Mouse (Mus musculus) layer of hippocampus, adult 9-10 months (tissue): ENCODE results near the gene Slc39a11.

ENCODE experiments used
- DNase-seq: peaks from one replicate; pipeline ENCODE4 v3.0.0; 2022; ENCODE audit warnings: low spot score

Slc39a11 gene

DNA sequence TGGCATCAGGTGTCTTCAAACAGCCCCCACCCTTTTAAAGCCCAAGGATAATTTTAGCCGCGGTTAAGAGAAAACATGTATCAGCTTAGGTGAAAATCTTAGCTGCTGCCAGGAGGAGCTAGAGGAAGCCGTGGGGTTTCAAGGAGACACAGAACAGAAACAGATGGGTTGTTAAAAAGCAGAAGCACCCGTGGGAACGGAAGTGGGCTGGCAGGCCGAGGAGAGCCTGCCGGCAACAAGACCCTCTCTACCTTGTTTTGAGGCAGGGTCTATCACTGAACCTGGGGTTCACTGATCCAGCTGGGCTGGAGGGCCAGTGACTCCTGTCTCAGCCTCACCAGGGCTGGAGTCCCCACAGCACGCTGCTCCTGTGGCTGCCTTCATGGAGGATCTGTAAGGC is 310.1 kb downstream of the Slc39a11 start:
- no peak for DNase-seq

GRCm38 (mm10) chr11:113338581-113338980 is 311.3 kb downstream of the Slc39a11 start:
- no peak for DNase-seq

- no peak for DNase-seq
Measured at GRCm38 (mm10) chr11:113335706-113336105, 314.2 kb downstream of the Slc39a11 start.

DNA sequence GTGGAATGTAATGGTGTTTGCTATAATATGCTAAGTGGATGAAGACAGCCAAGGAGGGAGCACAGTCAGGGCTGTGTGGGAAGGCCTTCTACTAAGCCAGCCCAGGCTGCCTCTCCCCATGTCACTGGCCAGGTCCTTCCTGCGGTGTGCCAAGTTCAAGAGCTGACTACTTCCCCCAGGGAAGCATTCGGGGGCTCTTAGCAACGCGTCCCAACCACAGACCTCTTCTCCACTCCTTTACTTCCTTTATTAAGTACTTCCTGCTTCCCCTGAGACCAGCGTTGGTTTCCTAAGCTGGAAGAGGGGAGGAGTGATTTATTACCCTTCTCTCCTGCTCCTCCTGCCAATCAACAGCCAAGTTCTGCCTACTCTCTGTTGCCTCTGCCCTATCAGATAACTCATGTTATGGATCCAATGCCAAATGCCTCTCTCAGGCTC is 315.4 kb downstream of the Slc39a11 start:
- DNase-seq: no peak

DNA sequence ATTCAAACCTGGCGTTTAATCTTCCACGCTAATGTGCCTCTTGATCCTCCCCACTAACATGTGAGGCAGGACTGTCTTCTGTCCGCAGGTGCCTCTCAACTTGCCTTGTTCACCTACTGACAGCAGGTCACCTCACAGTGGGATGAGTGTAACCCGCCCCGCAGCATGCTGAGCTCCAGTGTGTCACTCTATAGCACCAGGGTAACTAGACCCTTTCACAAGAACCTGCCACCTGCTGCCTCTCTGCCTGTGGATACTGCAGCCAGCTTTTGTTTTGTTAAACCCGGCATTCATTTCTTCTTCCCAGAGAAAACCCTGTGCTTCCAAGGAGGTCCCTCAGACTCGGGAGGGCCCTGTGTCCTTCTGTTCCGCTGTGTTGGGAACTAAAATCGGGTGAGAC is 316.3 kb downstream of the Slc39a11 start:
- no peak for DNase-seq

GRCm38 (mm10) chr11:113330061-113330591 is 319.8 kb downstream of the Slc39a11 start:
- DNase-seq: no peak

DNA sequence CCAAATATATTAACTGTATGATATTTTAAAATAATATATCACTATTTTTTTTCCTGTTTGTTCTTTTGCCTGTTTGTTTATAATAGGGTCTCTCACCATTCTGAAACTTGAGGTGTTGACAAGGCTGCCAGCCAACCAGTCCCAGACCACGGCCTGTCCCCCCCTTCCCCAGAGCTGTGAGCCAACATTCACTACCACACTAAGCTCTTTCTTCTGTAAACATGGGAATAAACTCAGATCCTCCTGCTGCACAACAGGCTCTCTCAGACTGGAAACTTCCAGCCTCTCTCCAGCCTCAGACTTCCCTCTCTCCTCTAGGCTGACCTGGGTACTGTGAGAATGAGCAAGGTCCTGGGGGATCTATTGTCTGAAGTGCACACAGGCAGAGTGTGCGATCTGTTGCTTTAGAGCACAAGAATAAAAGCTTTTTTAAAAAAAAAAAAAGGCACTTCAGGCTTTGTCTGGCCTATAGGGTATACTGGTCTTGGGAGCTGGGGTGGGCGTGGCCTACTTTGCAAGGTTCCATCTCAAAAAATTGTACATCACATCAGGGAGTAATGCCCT is 322.3 kb downstream of the Slc39a11 start:
- DNase-seq: no peak

DNA sequence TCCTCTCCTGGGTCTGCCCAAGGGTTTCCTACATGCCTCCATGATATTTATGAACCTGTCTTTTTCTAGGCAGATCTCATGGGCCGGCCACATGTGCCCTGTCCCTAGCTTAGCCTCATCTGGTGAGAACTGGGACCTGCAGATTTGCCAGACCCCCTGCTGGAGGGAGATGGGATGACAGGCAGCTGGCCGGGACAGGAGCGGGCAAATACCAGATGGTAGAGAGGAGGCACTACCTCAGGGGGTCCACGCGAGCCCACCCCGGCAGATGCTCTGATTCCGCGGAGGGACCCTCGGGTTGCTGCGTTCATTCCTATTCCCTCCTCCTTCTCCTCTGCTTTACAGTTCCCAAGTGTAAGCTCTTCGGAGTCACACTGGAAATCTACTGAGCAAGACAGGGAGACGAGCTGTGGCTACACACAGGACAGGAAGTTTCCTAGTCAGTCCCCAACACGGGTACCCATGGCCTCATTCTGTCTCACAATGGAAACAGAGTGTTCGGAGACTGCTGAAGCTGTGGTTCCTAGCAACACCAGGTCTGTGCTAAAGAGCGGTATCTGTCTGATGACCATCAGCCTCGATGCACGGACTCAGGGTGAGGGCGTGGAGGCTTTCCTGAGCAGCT is 323.4 kb downstream of the Slc39a11 start:
- DNase-seq: peak; percentile 37

DNA sequence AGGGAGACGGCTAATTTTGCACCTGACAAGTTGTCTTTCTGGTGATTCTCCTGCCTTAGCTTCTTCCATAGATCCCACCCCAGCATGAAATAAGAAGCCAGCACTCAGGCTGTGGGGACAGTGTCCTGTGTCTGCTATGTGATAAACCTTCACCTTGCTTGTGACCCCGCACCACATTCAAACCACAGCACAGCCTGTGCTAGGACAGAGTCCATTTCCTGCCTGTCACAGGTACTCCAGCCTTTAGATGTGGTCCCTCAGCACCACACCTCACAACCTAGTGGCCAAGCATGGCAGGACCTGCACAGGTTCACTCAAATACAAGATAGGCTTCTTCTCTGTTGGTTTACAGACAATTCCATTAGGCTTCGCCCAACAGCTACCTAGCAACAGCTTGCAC is 328.3 kb downstream of the Slc39a11 start:
- no peak for DNase-seq

- DNase-seq: no peak
Measured at GRCm38 (mm10) chr11:113309265-113309951, 340.5 kb downstream of the Slc39a11 start.

GRCm38 (mm10) chr11:113308256-113308941 is 341.5 kb downstream of the Slc39a11 start:
- DNase-seq: no peak

GRCm38 (mm10) chr11:113303204-113303603 is 346.7 kb downstream of the Slc39a11 start:
- no peak for DNase-seq

DNA sequence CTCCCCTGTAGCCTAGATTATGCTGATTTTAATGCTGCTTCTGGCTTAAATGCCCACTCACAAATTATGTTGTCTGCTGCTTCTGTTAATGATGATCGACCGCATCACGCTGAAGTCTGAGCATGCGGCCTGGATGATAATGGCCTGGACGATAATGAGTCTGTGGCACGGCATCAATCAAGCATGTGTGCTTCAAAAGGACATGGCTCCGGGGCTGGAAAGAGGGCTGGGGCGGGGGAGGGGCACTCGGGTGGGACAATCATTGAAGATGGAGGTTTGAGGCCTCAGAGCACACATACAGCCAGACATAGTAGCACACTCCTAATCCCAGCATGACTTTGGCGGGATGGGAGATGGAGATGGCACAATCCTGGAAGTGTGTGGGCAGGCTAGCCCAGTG is 350.4 kb downstream of the Slc39a11 start:
- DNase-seq: no peak

DNA sequence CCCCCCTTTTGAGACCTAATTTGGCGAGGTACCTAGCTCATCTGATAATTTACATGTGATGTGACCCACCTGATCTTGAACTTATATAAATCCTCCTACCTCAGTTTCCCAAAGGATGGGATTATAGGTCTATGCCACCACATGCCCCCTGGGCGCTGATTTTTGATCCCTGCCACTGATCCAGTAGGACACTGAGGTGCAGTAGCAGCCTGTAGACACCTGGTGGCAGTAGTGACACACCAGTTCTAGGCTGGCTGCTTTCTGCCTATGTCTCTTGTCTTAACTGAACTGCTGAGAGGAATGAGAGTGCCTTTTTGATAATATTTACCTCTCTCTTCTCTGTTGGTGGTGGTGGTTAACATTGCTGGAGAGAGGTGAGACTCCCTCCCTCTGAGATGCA is 352.1 kb downstream of the Slc39a11 start:
- peak; percentile 84 for DNase-seq

DNA sequence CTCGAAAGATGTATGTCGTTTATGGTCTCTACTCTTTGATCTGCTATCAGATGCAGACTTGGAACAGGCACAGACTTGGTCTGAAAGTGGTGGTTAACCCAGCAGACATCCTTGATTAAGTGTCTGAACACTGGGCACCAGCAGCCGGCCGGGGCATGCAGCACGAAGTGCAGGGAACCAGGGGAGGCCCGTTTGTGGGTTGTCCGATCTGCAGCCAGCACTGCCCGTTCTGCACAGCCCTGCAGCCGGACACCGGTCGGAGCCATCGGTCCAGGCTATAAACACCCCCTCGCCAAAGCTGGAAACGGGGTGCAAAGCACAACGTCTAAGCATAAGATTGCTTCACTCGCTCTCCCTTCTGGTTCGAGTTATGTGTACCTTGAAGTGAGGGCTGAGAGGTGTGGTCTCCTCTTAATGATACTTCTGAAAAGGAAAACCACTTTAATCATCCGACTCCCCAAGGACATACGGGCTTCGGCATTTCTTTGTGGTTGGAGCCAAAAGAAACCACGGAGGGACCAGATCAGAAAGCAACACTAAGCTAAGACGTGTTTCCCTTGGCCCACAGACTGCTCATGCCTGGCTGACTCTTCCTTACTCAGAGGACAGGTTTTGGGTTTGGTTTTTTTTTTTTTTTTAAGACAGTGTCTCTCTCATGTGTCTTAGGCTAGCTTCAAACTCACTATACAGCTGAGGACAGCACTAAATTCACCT is 352.8 kb downstream of the Slc39a11 start:
- DNase-seq: no peak

DNA sequence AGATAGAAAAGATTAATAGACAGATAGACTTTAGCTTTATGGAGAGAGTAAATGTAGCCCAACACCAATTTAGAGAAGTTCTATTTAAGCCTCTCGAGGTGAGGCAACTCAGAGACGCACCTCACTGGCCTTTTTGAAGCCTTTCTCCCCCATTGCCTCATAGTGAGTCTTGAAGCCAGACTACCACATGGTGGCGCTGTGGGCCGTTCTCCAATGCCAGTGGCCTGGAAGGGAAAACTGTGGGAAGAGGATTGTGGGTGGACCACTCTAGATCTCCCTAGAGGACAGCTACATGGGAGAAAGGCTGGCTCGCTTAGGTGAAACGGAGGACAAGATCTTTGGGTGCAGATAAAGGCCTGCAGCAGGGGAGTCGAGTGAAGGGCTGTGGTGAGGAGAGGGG is 353.7 kb downstream of the Slc39a11 start:
- DNase-seq: no peak

- DNase-seq: no peak
Measured at GRCm38 (mm10) chr11:113294518-113294917, 355.4 kb downstream of the Slc39a11 start.

DNA sequence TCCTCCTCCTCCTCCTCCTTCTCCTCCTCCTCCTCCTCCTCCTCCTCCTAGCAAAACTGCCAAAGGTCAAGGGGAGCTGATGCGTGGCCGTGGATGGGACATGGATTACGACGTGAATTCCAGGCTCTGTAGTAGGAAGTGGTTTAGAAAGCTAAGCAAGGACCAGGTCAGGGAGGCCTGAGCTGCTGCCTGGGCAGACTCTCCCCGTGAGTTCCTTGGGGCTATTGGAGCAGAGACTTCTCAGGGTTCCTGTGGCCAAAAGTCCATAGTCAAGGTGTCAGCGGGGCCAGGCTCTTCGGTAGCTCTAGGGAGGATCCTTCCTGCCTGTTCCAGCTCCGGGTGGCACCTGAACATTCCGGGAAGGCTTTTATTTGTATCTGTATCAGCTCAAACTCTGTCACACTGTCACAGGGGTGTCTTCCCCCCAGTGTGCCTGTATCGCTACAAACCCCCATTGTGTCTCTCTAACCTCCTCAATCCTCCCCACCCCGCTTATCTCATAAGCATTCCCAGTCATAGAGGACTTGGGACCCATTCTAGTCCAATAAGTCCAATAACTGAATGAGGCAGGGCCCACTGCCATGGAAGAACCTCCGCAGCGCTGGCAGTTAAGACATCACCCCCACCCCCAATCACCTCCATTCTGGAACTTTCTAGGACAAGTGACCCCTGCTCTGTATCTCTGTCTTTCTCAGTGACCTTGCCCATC is 356.8 kb downstream of the Slc39a11 start:
- no peak for DNase-seq

- no peak for DNase-seq
Measured at GRCm38 (mm10) chr11:113291781-113292714, 357.8 kb downstream of the Slc39a11 start.

- DNase-seq: no peak
Measured at GRCm38 (mm10) chr11:113290911-113291310, 359.0 kb downstream of the Slc39a11 start.
